Mouse (Mus musculus) intestine, embryonic 15.5 days (tissue): ENCODE measurements around the gene Tmem136. TPM values are rescaled to one million over a fixed set of nuclear protein-coding genes. Genes with fewer than 3 reads are reported as not detected.

Experiments
- ATAC-seq: fragments of 200-750 bp; cut with Nextera tagmentation; 2 replicates; pipeline ENCODE4 v1.8.0; 2017; ENCODE audit warnings: moderate TSS enrichment, moderate library complexity
- H3K27ac ChIP-seq: fragments of 300-500 bp; sonication (generic); 2 replicates; pipeline ENCODE4 v1.5.1; 2015; ENCODE audit warnings: mild to moderate bottlenecking, inconsistent platforms
- H3K27me3 ChIP-seq: fragments of 300-500 bp; sonication (generic); replicated peaks from 2 replicates; pipeline ENCODE4 v1.6.1; 2015; ENCODE audit warnings: inconsistent platforms
- H3K36me3 ChIP-seq: fragments of 300-500 bp; sonication (generic); 2 replicates; pipeline ENCODE4 v1.6.1; 2015; ENCODE audit warnings: inconsistent platforms
- H3K4me1 ChIP-seq: fragments of 300-500 bp; sonication (generic); replicated peaks from 2 replicates; pipeline ENCODE4 v1.6.1; 2015; ENCODE audit warnings: inconsistent platforms
- H3K4me2 ChIP-seq: fragments of 300-500 bp; sonication (generic); replicated peaks from 2 replicates; pipeline ENCODE4 v1.6.1; 2015; ENCODE audit warnings: mild to moderate bottlenecking, inconsistent platforms
- H3K4me3 ChIP-seq: fragments of 300-500 bp; sonication (generic); replicated peaks from 2 replicates; pipeline ENCODE4 v1.5.1; 2015; ENCODE audit warnings: inconsistent platforms
- H3K9ac ChIP-seq: fragments of 300-500 bp; sonication (generic); 2 replicates; pipeline ENCODE4 v1.6.1; 2015; ENCODE audit warnings: inconsistent platforms
- H3K9me3 ChIP-seq: fragments of 300-500 bp; sonication (generic); 2 replicates; pipeline ENCODE4 v1.6.1; 2016; ENCODE audit warnings: inconsistent platforms
- WGBS: fragments of 180-500 bp; shearing (Covaris S2); methylation state at CpG from one replicate; pipeline ENCODE4 v1.1.7; 2015; 5-methylcytosine and 5-hydroxymethylcytosine counted together
- polyA plus RNA-seq: library from polyadenylated mRNA; unstranded; fragments of >200 nt; fragmentation: Nextera tagmentation; extraction: Ambion mirVana; gene quantifications from 2 replicates; pipeline ENCODE4 v1.2.1, GENCODE M21; 2015

Tmem136 gene
- polyA plus RNA-seq, 1 experiment from 2014 or later = 4.4 TPM

DNA sequence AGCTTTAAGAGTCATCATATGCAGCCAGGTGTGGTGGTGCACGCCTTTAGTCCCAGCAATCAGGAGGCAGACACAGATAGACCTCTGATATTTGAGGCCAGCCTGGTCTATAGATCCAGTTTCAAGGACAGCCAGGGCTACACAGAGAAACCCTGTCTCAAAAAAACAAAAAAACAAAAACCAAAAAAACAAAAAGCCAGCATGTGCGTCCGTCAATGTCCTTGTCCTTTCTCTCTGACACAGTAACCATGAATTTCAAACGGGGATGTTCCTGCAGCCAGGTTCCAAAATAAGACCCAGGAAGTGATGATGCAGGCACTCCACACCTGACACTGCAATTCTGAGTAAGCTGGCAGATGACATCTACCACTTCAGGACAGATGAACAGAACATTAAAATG is 21.5 kb downstream of the Tmem136 start:
- no peaks in the 10 kb centered on the region for H3K36me3 ChIP-seq
- no peak overlapping the region for H3K27ac ChIP-seq
- no peak overlapping the region for H3K9ac ChIP-seq
- no peak overlapping the region for H3K4me3 ChIP-seq
- no peaks in the 10 kb centered on the region for H3K27me3 ChIP-seq
- no peak for ATAC-seq
- 80% methylated on average over 4 of the region's 4 CpGs for WGBS
- no peaks in the 10 kb centered on the region for H3K9me3 ChIP-seq
- no peaks in the 10 kb centered on the region; the same call in 1 of the 2 replicates for H3K4me1 ChIP-seq
- H3K4me2 ChIP-seq = no peak overlapping the region

DNA sequence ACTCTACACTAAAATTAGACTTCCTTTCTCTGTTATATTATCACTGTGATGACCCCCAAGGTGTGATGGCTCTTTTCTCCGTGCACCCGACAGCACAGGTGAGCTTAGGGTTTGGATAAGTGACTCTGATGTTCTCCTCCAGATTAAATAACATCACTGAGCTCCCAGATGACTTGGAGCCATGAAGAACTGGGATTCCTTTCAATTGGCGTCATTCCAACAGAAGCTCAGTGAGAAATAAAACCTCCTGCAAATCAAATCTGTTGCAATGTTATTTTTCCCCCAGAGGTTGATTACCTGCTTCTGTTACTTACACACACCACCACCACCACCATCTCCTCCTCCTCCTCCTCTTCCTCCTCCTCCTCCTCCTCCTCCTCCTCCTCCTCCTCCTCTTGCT is 22.6 kb downstream of the Tmem136 start:
- Histone ChIP-seq H3K4me2 (no peak overlapping the region), H3K27me3 (no peaks in the 10 kb centered on the region), H3K4me1 (no peaks in the 10 kb centered on the region; the same call in 1 of the 2 replicates), H3K36me3 (no peaks in the 10 kb centered on the region), H3K27ac (no peak overlapping the region), H3K9me3 (no peaks in the 10 kb centered on the region), H3K9ac (no peak overlapping the region), H3K4me3 (no peak overlapping the region)
- 50% methylated on average over 3 of the region's 3 CpGs for WGBS
- no peak for ATAC-seq

DNA sequence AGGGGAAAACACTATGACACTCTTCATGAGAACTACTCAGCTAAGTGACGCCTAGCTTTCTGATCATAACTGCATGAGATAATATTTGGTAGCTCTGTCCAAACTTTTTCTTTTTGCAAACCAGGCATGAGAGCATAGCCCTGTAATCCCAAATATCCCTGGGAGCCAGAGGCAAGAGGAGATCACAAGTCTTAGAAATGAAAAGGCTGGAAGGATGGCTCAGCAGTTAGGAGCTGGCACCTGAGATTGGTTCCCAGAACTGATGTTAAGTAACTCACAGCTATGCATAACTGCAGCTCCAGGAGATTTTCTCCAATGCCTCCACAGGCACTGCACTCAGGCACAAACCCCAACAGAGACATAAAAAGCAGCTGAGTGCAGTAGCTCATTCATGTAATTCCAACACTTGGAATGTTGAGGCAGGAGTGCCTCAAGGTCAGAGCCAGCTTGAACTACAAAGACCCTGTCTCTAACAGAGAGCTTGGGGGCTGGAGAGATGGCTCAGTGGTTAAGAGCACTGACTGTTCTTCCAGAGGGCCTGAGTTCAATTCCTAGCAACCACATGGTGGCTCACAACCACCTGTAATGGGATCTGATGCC is 30.6 kb downstream of the Tmem136 start:
- Histone ChIP-seq H3K36me3 (no peaks in the 10 kb centered on the region), H3K9ac (no peak overlapping the region), H3K4me3 (no peak overlapping the region), H3K9me3 (no peaks in the 10 kb centered on the region), H3K27me3 (no peaks in the 10 kb centered on the region), H3K4me1 (0 out of 2 replicates have a peak, but pooled peaks cover 9% of the 10 kb centered on the region), H3K4me2 (no peak overlapping the region), H3K27ac (no peak overlapping the region)
- no peak for ATAC-seq
- WGBS = 88% methylated on average over 1 of the region's 1 CpGs

DNA sequence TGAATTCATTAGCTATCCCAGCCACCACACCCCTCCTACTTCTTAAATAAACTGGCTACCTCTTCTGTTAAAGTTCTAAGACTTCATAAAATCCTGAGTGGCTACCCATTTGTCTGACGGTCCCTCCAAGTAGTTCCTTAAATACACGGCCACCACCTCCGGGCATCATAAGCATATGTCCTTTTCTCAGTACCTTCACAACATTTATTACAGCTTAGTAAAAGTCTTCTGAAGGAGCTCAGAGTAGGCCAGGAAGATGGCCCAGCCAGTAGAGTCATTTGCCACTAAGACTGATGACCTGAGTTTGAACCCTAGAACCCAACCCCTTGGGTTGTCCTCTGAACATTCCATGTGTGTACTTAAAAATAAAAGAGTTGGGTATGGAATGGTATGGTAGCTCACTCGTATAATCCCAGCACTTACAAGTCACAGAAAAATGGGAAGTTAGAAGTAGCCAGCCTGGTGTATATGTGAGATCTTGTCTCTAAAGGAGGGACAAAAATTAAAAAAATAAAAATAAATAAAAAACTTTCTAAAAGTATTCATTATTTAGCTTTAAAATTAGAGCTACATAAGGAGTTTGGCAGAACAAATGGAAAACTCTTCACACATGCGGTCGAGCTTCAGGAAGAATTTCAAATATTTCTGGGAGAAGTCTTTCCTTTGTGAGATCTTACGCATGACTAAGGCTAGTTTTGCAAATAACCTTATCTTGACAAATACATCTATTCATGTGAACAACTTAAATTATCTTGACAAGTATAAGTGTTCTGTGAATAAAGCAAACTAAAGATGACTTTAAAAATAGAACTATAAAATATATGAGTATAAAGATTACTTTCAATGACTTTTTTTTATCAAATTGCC is 31.6 kb downstream of the Tmem136 start:
- WGBS = 66% methylated on average over 7 of the region's 7 CpGs
- no peak for ATAC-seq

DNA sequence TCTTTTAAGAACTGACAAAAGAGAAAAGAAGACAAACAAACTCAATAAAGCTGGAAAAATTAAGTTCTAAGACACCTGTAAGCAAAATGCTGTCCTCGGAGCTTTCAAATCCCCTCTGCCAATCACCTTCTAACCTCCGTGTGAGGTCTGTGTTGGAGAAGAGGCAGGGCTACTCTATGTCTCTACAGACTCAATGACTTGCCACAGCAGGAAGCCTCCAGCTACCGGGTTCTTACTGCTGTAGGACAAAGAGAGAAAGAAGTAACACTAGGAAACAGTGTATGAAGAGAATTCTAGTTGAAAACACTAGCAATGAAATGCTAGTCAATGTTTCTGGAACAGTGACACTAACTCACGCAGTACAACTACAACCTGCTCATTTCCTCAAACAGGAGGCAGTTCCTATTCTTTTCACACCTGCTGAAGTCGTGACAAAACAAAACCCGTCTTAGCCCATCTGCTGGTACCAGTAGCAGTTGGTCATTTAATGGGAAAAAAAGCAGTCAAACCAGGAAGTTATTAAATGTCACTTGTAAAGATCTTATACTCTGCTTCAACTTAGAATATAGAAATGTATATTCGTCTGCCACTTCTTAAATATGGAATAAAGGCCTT is 32.8 kb downstream of the Tmem136 start:
- Histone ChIP-seq H3K36me3 (no peaks in the 10 kb centered on the region), H3K4me1 (0 out of 2 replicates have a peak, but pooled peaks cover 9% of the 10 kb centered on the region), H3K9me3 (no peaks in the 10 kb centered on the region), H3K27ac (no peak overlapping the region), H3K27me3 (no peaks in the 10 kb centered on the region), H3K4me2 (no peak overlapping the region), H3K4me3 (no peak overlapping the region), H3K9ac (no peak overlapping the region)
- WGBS = 65% methylated on average over 7 of the region's 7 CpGs
- ATAC-seq = no peak

More for the DNA sequence above, 31.6 kb downstream of the Tmem136 start:
- Histone ChIP-seq H3K4me2 (no peak overlapping the region), H3K4me1 (0 out of 2 replicates have a peak, but pooled peaks cover 9% of the 10 kb centered on the region), H3K36me3 (no peaks in the 10 kb centered on the region), H3K27ac (no peak overlapping the region), H3K9me3 (no peaks in the 10 kb centered on the region), H3K27me3 (no peaks in the 10 kb centered on the region), H3K9ac (no peak overlapping the region), H3K4me3 (no peak overlapping the region)

DNA sequence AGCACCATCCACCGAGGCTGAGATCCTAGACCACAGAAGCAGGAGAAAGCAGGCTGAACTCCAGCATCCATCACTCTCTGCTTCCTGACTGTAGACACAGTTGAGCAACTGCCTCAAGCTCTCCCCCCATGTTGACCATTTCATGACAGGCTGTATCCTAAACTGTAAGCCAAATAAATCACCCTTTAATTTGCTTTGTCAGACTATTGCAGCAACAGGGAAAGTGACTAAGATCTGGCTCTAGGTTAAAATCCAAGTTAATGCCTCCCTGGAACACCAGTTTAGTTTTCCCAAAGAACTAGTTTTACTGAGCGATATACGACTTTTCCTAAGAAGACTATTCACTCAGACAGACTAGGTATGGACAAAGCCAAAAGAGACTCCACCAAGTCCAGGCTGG is 37.7 kb downstream of the Tmem136 start:
- 90% methylated on average over 3 of the region's 3 CpGs for WGBS
- no peak for ATAC-seq
- H3K27ac ChIP-seq = no peak overlapping the region
- H3K4me3 ChIP-seq = no peak overlapping the region
- no peaks in the 10 kb centered on the region for H3K36me3 ChIP-seq
- no peaks in the 10 kb centered on the region for H3K9me3 ChIP-seq
- no peak overlapping the region for H3K4me2 ChIP-seq
- H3K4me1 ChIP-seq = no peaks in the 10 kb centered on the region
- no peak overlapping the region for H3K9ac ChIP-seq
- no peaks in the 10 kb centered on the region for H3K27me3 ChIP-seq

DNA sequence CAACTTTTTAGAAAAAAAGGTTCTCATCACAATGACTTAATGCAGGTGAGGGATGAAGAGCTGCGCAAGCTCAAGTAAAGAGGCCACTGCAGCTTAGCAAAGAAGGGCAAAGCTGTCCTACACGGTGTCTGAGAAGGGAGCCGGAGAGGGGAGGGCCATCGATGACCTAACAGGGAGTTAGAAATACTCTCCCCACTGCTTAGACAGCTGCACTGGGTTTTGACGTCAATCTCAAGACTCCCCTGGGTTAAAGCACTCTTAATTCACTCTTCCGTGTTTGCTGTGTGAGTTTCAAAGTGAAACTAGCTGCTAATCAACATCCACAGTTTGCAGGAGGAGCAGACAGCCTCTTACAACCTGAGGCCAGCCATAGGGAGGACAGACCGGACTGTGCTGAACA is 40.2 kb downstream of the Tmem136 start:
- WGBS = 73% methylated on average over 7 of the region's 7 CpGs
- ATAC-seq = no peak
- Histone ChIP-seq H3K4me2 (no peak overlapping the region), H3K27me3 (no peaks in the 10 kb centered on the region), H3K9me3 (no peaks in the 10 kb centered on the region), H3K4me3 (no peak overlapping the region), H3K4me1 (no peaks in the 10 kb centered on the region), H3K36me3 (no peaks in the 10 kb centered on the region), H3K9ac (no peak overlapping the region), H3K27ac (no peak overlapping the region)

DNA sequence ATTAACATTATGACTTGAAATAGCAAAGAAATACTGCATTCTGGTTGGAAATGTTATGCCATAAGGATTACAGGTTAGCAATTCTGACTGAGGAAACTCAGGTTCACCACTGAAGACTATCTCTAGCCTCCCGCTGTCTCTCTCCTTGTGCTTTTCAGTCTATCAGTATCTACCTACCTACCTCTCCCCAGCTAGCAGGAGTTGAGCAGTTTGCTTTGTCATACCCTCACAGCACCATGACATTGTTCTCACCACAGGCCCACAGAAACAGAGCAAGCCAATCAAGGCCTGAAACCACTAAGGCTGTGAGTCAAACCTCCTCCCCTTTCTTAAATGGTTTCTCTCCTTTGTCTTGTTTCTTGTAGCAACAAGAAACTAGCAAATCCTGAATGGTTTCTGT is 41.8 kb downstream of the Tmem136 start:
- no peaks in the 10 kb centered on the region for H3K36me3 ChIP-seq
- WGBS = 98% methylated on average over 1 of the region's 1 CpGs
- H3K4me2 ChIP-seq = no peak overlapping the region
- no peaks in the 10 kb centered on the region for H3K9me3 ChIP-seq
- no peak for ATAC-seq
- H3K27ac ChIP-seq = no peak overlapping the region
- no peak overlapping the region for H3K9ac ChIP-seq
- H3K4me1 ChIP-seq = no peaks in the 10 kb centered on the region
- H3K27me3 ChIP-seq = no peaks in the 10 kb centered on the region
- no peak overlapping the region for H3K4me3 ChIP-seq

DNA sequence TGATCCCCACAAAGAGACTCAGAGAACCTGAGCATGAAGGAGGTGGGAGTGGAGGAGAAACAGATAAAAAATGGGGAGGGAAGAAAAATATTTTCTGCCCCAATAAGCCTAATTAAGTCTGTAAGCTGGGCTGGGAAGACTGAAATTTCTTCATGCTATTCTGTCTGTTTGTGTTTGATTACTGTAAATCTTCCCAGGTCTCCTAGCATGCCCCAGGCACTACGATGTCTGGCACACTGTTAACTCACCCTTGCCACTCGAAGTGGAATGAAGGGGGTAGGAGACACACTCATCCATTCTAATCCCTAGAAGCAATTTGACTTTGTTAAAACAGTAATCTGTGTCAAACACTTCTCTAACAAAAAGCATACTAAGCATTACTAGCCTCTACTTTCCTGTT is 44.6 kb downstream of the Tmem136 start:
- H3K36me3 ChIP-seq = no peaks in the 10 kb centered on the region
- no peak overlapping the region for H3K4me3 ChIP-seq
- no peak overlapping the region for H3K27ac ChIP-seq
- H3K9me3 ChIP-seq = no peaks in the 10 kb centered on the region
- H3K4me2 ChIP-seq = no peak overlapping the region
- 56% methylated on average over 2 of the region's 2 CpGs for WGBS
- ATAC-seq = no peak
- H3K9ac ChIP-seq = no peak overlapping the region
- H3K4me1 ChIP-seq = peaks cover 13% of the 10 kb centered on the region; the same call in 1 of the 2 replicates
- no peaks in the 10 kb centered on the region for H3K27me3 ChIP-seq

DNA sequence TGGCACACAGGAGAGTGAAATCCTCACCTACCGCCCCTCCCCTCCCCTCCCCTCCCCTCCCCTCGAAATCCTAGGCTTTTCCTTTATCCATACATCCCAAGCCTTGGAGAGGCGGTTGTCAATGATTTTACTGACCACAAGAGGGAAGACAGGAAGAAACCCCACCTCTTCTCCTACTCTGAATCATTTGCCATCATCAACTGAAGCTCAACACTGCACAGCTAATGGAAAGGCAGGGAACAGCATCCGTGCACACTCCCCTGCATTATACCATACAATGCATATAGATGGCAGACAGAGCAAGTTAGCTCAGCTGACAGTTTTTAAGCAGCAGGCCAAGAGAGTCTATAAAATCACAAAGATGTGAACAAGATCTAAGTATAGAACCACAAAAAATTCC is 45.2 kb downstream of the Tmem136 start:
- Histone ChIP-seq H3K4me1 (peaks cover 13% of the 10 kb centered on the region; the same call in 1 of the 2 replicates), H3K27me3 (no peaks in the 10 kb centered on the region), H3K36me3 (no peaks in the 10 kb centered on the region), H3K9ac (no peak overlapping the region), H3K9me3 (no peaks in the 10 kb centered on the region), H3K4me3 (no peak overlapping the region), H3K4me2 (no peak overlapping the region), H3K27ac (no peak overlapping the region)
- no peak for ATAC-seq
- WGBS = 42% methylated on average over 4 of the region's 4 CpGs

DNA sequence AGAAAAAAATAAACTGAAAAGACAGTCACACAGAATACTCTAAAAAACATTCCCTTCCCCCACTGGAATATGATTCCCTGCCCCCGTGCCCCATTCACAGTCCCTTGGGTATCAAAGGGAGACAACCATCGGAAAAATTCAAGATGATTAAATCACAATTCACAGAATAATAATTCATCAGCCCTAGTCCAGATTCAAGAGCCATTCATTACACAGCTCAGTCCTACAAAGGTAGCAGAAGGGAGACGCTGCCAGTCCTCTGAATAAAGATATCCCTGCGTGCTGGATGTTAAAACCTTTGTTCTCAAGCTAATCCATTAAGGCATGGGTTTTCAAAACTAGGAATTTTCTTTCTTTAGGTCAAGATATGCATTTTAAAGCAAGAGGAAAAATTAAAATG is 45.8 kb downstream of the Tmem136 start:
- no peak for ATAC-seq
- Histone ChIP-seq H3K27ac (no peak overlapping the region), H3K4me2 (no peak overlapping the region), H3K4me1 (peaks cover 13% of the 10 kb centered on the region; the same call in 1 of the 2 replicates), H3K9ac (no peak overlapping the region), H3K4me3 (no peak overlapping the region), H3K27me3 (no peaks in the 10 kb centered on the region), H3K36me3 (no peaks in the 10 kb centered on the region), H3K9me3 (no peaks in the 10 kb centered on the region)
- 73% methylated on average over 4 of the region's 4 CpGs for WGBS

DNA sequence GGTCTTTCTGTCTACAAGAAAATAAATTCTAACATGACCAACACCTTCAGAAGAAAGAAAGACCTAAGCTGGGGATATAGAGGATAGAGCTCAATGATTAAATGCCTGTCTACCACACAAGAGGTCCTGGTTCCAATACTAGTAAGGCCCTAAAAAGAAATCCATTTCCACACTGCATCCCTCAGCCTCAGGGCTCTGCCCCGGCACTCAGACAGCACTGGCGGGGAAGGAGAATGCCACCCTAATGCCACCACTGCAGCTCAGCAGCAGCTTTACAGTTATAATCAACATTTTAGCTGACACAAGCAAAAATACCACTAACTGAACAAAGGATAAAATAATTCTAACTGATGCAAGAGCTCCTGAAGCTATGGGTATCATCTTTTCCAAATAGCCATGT is 46.2 kb downstream of the Tmem136 start:
- 79% methylated on average over 2 of the region's 2 CpGs for WGBS
- no peak overlapping the region for H3K27ac ChIP-seq
- H3K4me3 ChIP-seq = no peak overlapping the region
- ATAC-seq = no peak
- peaks cover 13% of the 10 kb centered on the region; the same call in 1 of the 2 replicates for H3K4me1 ChIP-seq
- H3K9me3 ChIP-seq = no peaks in the 10 kb centered on the region
- H3K36me3 ChIP-seq = no peaks in the 10 kb centered on the region
- H3K9ac ChIP-seq = no peak overlapping the region
- no peak overlapping the region for H3K4me2 ChIP-seq
- no peaks in the 10 kb centered on the region for H3K27me3 ChIP-seq
